In the genomic region with DNA sequence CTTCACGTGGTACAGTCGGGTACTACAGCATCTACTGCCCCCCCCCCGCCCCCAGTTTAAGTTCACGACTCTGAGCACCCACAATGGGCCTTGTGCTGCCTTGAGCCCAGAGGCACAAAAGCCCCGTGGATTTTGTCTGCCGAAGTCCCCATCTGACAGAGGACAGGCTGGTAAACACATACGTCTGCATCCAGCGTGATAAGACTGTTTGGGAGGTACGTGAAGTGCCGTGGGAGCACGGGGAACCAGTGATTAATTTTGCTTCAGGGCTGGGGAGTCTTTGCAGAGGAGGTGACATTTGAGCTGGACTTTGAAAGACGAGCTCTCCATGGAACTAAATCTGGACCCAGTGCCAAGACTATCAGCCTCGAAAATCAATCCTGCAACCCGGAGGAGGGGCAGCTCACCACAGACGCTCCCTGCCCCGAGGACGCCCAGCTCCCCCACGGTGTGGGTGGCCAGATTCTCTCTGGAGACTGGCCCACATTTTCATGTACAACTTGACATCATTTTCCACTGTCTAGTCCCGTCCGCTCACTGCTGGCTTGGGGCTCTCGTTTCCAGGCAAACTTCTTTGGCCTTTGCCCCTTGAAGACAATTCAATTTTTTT, we compare ENCODE assay signal across 15 mouse cellular contexts.
DNase-seq lines count a peak whose midpoint lies in the region; ATAC-seq and TF ChIP-seq lines count a peak whose summit lies in the region.
"Had no signal": no experiment of that assay in that cellular context is flagged by ENCODE, and none has a peak within 500 bp of the region (broad histone marks: within the 10 kb centered on the region; RNA-seq: fewer than 3 reads in every experiment).

No protein-coding gene starts in this region.

- no peak overlapping the region for H3K9ac ChIP-seq in limb, embryonic 14.5 days (ENCODE audit: low read depth, low read length, severe bottlenecking)
- no peak overlapping the region for H3K9ac ChIP-seq in midbrain, postnatal 0 days (replicated peaks; ENCODE audit: low read length, poor library complexity, severe bottlenecking)
- H3K9ac ChIP-seq: forebrain, embryonic 12.5 days; neural tube, embryonic 12.5 days had no signal

- no peaks in the 10 kb centered on the region for H3K36me3 ChIP-seq in limb, embryonic 14.5 days (ENCODE audit: control insufficient read depth, insufficient read depth, low read length)
- H3K36me3 ChIP-seq in limb, embryonic 10.5 days = no peaks in the 10 kb centered on the region
- H3K36me3 ChIP-seq in erythroblast, embryonic 14.5 days (ENCODE audit: control insufficient read depth) = peaks cover 8% of the 10 kb centered on the region
- no peaks in the 10 kb centered on the region for H3K36me3 ChIP-seq in midbrain, postnatal 0 days (ENCODE audit: insufficient read depth, low read length)
- H3K36me3 ChIP-seq: forebrain, embryonic 12.5 days; G1E; neural tube, embryonic 12.5 days had no signal

- WGBS in limb, embryonic 14.5 days = 41% methylated on average over 21 of the region's 21 CpGs
- 47% methylated on average over 21 of the region's 21 CpGs for WGBS in limb, embryonic 10.5 days
- 52% methylated on average over 21 of the region's 21 CpGs for WGBS in midbrain, postnatal 0 days

- peak; percentile 38 for ATAC-seq in limb, embryonic 14.5 days (ENCODE audit: low FRiP score, low read depth)
- peak; percentile 58; the same call in 1 of the 2 replicates for ATAC-seq in megakaryocyte-erythroid progenitor cell, adult 5-6 weeks (replicated peaks; ENCODE audit: low FRiP score, low TSS enrichment, poor library complexity, severe bottlenecking)
- no peak for ATAC-seq in midbrain, postnatal 0 days (ENCODE audit: low FRiP score)
- ATAC-seq: hindbrain, embryonic 16.5 days had no signal

- no peak for TF ChIP-seq POLR2A in limb, embryonic 14.5 days (IDR thresholded peaks at IDR 0.05; ENCODE audit: borderline replicate concordance, extremely low read depth, insufficient read depth, insufficient read length)

- no peak overlapping the region for H3K4me2 ChIP-seq in limb, embryonic 14.5 days (replicated peaks; ENCODE audit: low read depth, low read length, severe bottlenecking)
- H3K4me2 ChIP-seq in midbrain, postnatal 0 days (ENCODE audit: low read depth, low read length, poor library complexity, severe bottlenecking) = no peak overlapping the region
- H3K4me2 ChIP-seq: forebrain, embryonic 12.5 days; neural tube, embryonic 12.5 days had no signal

- no peaks in the 10 kb centered on the region for H3K27me3 ChIP-seq in limb, embryonic 14.5 days (ENCODE audit: control insufficient read depth, insufficient read depth, low read length)
- H3K27me3 ChIP-seq in limb, embryonic 10.5 days (ENCODE audit: low read depth, poor library complexity, severe bottlenecking) = no peaks in the 10 kb centered on the region
- no peaks in the 10 kb centered on the region; the same call in 1 of the 2 replicates for H3K27me3 ChIP-seq in erythroblast, embryonic 14.5 days (ENCODE audit: control insufficient read depth)
- no peaks in the 10 kb centered on the region for H3K27me3 ChIP-seq in midbrain, postnatal 0 days (ENCODE audit: insufficient read depth, low read length)
- H3K27me3 ChIP-seq: forebrain, embryonic 12.5 days; neural tube, embryonic 12.5 days had no signal

- no peak overlapping the region for H3K27ac ChIP-seq in limb, embryonic 14.5 days (replicated peaks; ENCODE audit: low read depth, low read length)
- H3K27ac ChIP-seq in limb, embryonic 10.5 days = no peak overlapping the region
- no peak overlapping the region for H3K27ac ChIP-seq in midbrain, postnatal 0 days (ENCODE audit: low read depth, low read length)
- H3K27ac ChIP-seq: forebrain, embryonic 12.5 days; neural tube, embryonic 12.5 days had no signal

- no peaks in the 10 kb centered on the region for H3K4me1 ChIP-seq in limb, embryonic 14.5 days (ENCODE audit: control insufficient read depth, insufficient read depth, low read length)
- H3K4me1 ChIP-seq in limb, embryonic 10.5 days = peaks cover 29% of the 10 kb centered on the region
- peaks cover 75% of the 10 kb centered on the region for H3K4me1 ChIP-seq in erythroblast, embryonic 14.5 days (ENCODE audit: control insufficient read depth)
- H3K4me1 ChIP-seq in midbrain, postnatal 0 days (ENCODE audit: insufficient read depth, low read length) = peaks cover 10% of the 10 kb centered on the region; the same call in 1 of the 2 replicates

- H3K9me3 ChIP-seq in limb, embryonic 14.5 days (ENCODE audit: control insufficient read depth, low read length) = no peaks in the 10 kb centered on the region
- H3K9me3 ChIP-seq in limb, embryonic 10.5 days (replicated peaks) = no peaks in the 10 kb centered on the region
- H3K9me3 ChIP-seq in erythroblast, embryonic 14.5 days (ENCODE audit: control insufficient read depth, low read length) = peaks cover 7% of the 10 kb centered on the region
- H3K9me3 ChIP-seq in midbrain, postnatal 0 days (ENCODE audit: low read length) = no peaks in the 10 kb centered on the region
- H3K9me3 ChIP-seq: forebrain, embryonic 12.5 days; neural tube, embryonic 12.5 days had no signal

- no peak for DNase-seq in limb, embryonic 14.5 days (ENCODE audit: low spot score)
- no peak for DNase-seq in limb, embryonic 10.5 days (ENCODE audit: low spot score)
- DNase-seq in adrenal gland, postnatal 25 days = peak; percentile 12
- no peak for DNase-seq in thymus, postnatal 10 days (ENCODE audit: low spot score in 2 of 2)
- no peak for DNase-seq in midbrain, postnatal 0 days (ENCODE audit: low spot score)
- DNase-seq: cerebellum, postnatal 14 days; right cerebral cortex, postnatal 25 days; thymus, adult 2 months had no signal

- TF ChIP-seq CTCF in midbrain, postnatal 0 days (IDR thresholded peaks at IDR 0.05) = no peak

- no peak overlapping the region for H3K4me3 ChIP-seq in limb, embryonic 14.5 days (replicated peaks; ENCODE audit: low read length)
- H3K4me3 ChIP-seq in limb, embryonic 10.5 days = no peak overlapping the region
- peak overlapping the region; percentile 57 for H3K4me3 ChIP-seq in erythroblast, embryonic 14.5 days (replicated peaks)
- H3K4me3 ChIP-seq in midbrain, postnatal 0 days (ENCODE audit: low read depth, low read length) = no peak overlapping the region
- H3K4me3 ChIP-seq: forebrain, embryonic 12.5 days; megakaryocyte, embryonic 14.5 days; neural tube, embryonic 12.5 days had no signal
